Mouse (Mus musculus): ENCODE measurements around the gene Gjb5.
A peak's percentile ranks its signal among the peaks of the same experiment; 100 is the strongest.

Gene Gjb5

GRCm38 (mm10) chr4:127358018-127358417, at the start of gene Gjb5:
TSS of gene Gjb5 (minus strand) at chr4:127358181.
- no peak for DNase-seq (ENCODE audit: low spot score in 2 of 2)

GRCm38 (mm10) chr4:127402614-127403013, 44.6 kb upstream of the Gjb5 start:
- no peak for DNase-seq (ENCODE audit: low spot score in 2 of 2)

- no peak for DNase-seq (ENCODE audit: low spot score in 2 of 2)
Observed at GRCm38 (mm10) chr4:127402166-127402565, 44.2 kb upstream of the Gjb5 start.

- DNase-seq (ENCODE audit: low spot score in 2 of 2): no peak
Observed at GRCm38 (mm10) chr4:127400165-127401145, 42.5 kb upstream of the Gjb5 start.

- DNase-seq (ENCODE audit: low spot score in 2 of 2): no peak
Observed at GRCm38 (mm10) chr4:127395591-127395990, 37.6 kb upstream of the Gjb5 start.

GRCm38 (mm10) chr4:127389645-127390044, 31.7 kb upstream of the Gjb5 start:
- DNase-seq (ENCODE audit: low spot score in 2 of 2): no peak

GRCm38 (mm10) chr4:127377344-127377743, 19.4 kb upstream of the Gjb5 start:
- peak in 1 of 2 experiments; percentile 5 for DNase-seq (ENCODE audit: low spot score in 2 of 2)

- DNase-seq (ENCODE audit: low spot score in 2 of 2): no peak
Observed at GRCm38 (mm10) chr4:127375541-127376177, 17.7 kb upstream of the Gjb5 start.

- no peak for DNase-seq (ENCODE audit: low spot score in 2 of 2)
Observed at GRCm38 (mm10) chr4:127374645-127375044, 16.7 kb upstream of the Gjb5 start.

- no peak for DNase-seq (ENCODE audit: low spot score in 2 of 2)
Observed at GRCm38 (mm10) chr4:127373491-127373890, 15.5 kb upstream of the Gjb5 start.

GRCm38 (mm10) chr4:127371546-127371945, 13.6 kb upstream of the Gjb5 start:
- DNase-seq (ENCODE audit: low spot score in 2 of 2): no peak

- DNase-seq (ENCODE audit: low spot score in 2 of 2): no peak
Observed at GRCm38 (mm10) chr4:127370447-127370846, 12.5 kb upstream of the Gjb5 start.

- DNase-seq (ENCODE audit: low spot score in 2 of 2): peak in 1 of 2 experiments; percentile 15
Observed at GRCm38 (mm10) chr4:127368379-127368973, 10.5 kb upstream of the Gjb5 start.

GRCm38 (mm10) chr4:127365834-127366233, 7.9 kb upstream of the Gjb5 start:
- DNase-seq (ENCODE audit: low spot score in 2 of 2): no peak

GRCm38 (mm10) chr4:127365433-127365832, 7.5 kb upstream of the Gjb5 start:
- DNase-seq (ENCODE audit: low spot score in 2 of 2): no peak

- DNase-seq (ENCODE audit: low spot score in 2 of 2): no peak
Observed at GRCm38 (mm10) chr4:127364431-127364830, 6.5 kb upstream of the Gjb5 start.

- no peak for DNase-seq (ENCODE audit: low spot score in 2 of 2)
Observed at GRCm38 (mm10) chr4:127363331-127363730, 5.3 kb upstream of the Gjb5 start.

- DNase-seq (ENCODE audit: low spot score in 2 of 2): no peak
Observed at GRCm38 (mm10) chr4:127362520-127362919, 4.5 kb upstream of the Gjb5 start.

GRCm38 (mm10) chr4:127354506-127355485, 3.2 kb downstream of the Gjb5 start:
- DNase-seq (ENCODE audit: low spot score in 2 of 2): no peak

- DNase-seq (ENCODE audit: low spot score in 2 of 2): no peak
Observed at GRCm38 (mm10) chr4:127353951-127354438, 4.0 kb downstream of the Gjb5 start, which contains the start of gene Gjb4. TSS of gene Gjb4 (minus strand) at chr4:127354081.

GRCm38 (mm10) chr4:127352594-127352993, 5.4 kb downstream of the Gjb5 start:
- no peak for DNase-seq (ENCODE audit: low spot score in 2 of 2)
